Mouse (Mus musculus): Measurements from ENCODE around the gene Crxos. TPM values are rescaled to one million over a fixed set of nuclear protein-coding genes. Genes with fewer than 3 reads are reported as not detected.

The Crxos gene
- polyA plus RNA-seq, 1 experiment from 2014 or later: not detected

GRCm38 (mm10) chr7:15916134-15916723 is 33.8 kb downstream of the Crxos start:
- Histone ChIP-seq H3K27ac (ENCODE audit: low read depth, low read length) (no peak overlapping the region), H3K36me3 (ENCODE audit: control insufficient read depth, insufficient read depth, low read length) (peaks cover 23% of the 10 kb centered on the region), H3K4me3 (ENCODE audit: low read depth, low read length) (no peak overlapping the region), H3K4me1 (ENCODE audit: control insufficient read depth, insufficient read depth, low read length) (peaks cover 11% of the 10 kb centered on the region), H3K4me2 (no peak overlapping the region), H3K27me3 (ENCODE audit: control insufficient read depth, insufficient read depth, low read length) (no peaks in the 10 kb centered on the region), H3K9ac (ENCODE audit: low read depth, low read length) (no peak overlapping the region), H3K9me3 (replicated peaks; ENCODE audit: control insufficient read depth, low read length) (no peaks in the 10 kb centered on the region)
- WGBS (ENCODE audit: insufficient replicate concordance): 79% methylated on average over 3 of the region's 3 CpGs
- ATAC-seq (replicated peaks; ENCODE audit: insufficient number of reproducible peaks, low FRiP score, low TSS enrichment): no peak

- ATAC-seq (replicated peaks; ENCODE audit: insufficient number of reproducible peaks, low FRiP score, low TSS enrichment): no peak
- Histone ChIP-seq H3K27me3 (ENCODE audit: control insufficient read depth, insufficient read depth, low read length) (no peaks in the 10 kb centered on the region), H3K36me3 (ENCODE audit: control insufficient read depth, insufficient read depth, low read length) (peaks cover 23% of the 10 kb centered on the region), H3K4me1 (ENCODE audit: control insufficient read depth, insufficient read depth, low read length) (peaks cover 14% of the 10 kb centered on the region), H3K9ac (ENCODE audit: low read depth, low read length) (no peak overlapping the region), H3K9me3 (replicated peaks; ENCODE audit: control insufficient read depth, low read length) (no peaks in the 10 kb centered on the region), H3K4me2 (no peak overlapping the region), H3K27ac (ENCODE audit: low read depth, low read length) (no peak overlapping the region), H3K4me3 (ENCODE audit: low read depth, low read length) (no peak overlapping the region)
- WGBS (ENCODE audit: insufficient replicate concordance): 85% methylated on average over 4 of the region's 4 CpGs
Measured at GRCm38 (mm10) chr7:15916996-15917395, 34.6 kb downstream of the Crxos start.

- no peaks in the 10 kb centered on the region for H3K27me3 ChIP-seq (ENCODE audit: control insufficient read depth, insufficient read depth, low read length)
- no peak overlapping the region for H3K27ac ChIP-seq (ENCODE audit: low read depth, low read length)
- H3K9ac ChIP-seq (ENCODE audit: low read depth, low read length): no peak overlapping the region
- ATAC-seq (replicated peaks; ENCODE audit: insufficient number of reproducible peaks, low FRiP score, low TSS enrichment): no peak
- peaks cover 23% of the 10 kb centered on the region for H3K36me3 ChIP-seq (ENCODE audit: control insufficient read depth, insufficient read depth, low read length)
- H3K4me3 ChIP-seq (ENCODE audit: low read depth, low read length): no peak overlapping the region
- no peaks in the 10 kb centered on the region for H3K9me3 ChIP-seq (replicated peaks; ENCODE audit: control insufficient read depth, low read length)
- peaks cover 14% of the 10 kb centered on the region for H3K4me1 ChIP-seq (ENCODE audit: control insufficient read depth, insufficient read depth, low read length)
- H3K4me2 ChIP-seq: no peak overlapping the region
Measured at GRCm38 (mm10) chr7:15918371-15918770, 36.0 kb downstream of the Crxos start.

GRCm38 (mm10) chr7:15919947-15920346 is 37.5 kb downstream of the Crxos start:
- no peak overlapping the region for H3K27ac ChIP-seq (ENCODE audit: low read depth, low read length)
- 87% methylated on average over 9 of the region's 9 CpGs for WGBS (ENCODE audit: insufficient replicate concordance)
- peak overlapping the region; percentile 87 for H3K4me2 ChIP-seq
- H3K27me3 ChIP-seq (ENCODE audit: control insufficient read depth, insufficient read depth, low read length): no peaks in the 10 kb centered on the region
- ATAC-seq (replicated peaks; ENCODE audit: insufficient number of reproducible peaks, low FRiP score, low TSS enrichment): no peak
- no peaks in the 10 kb centered on the region for H3K9me3 ChIP-seq (replicated peaks; ENCODE audit: control insufficient read depth, low read length)
- H3K9ac ChIP-seq (ENCODE audit: low read depth, low read length): no peak overlapping the region
- peak overlapping the region; percentile 81; the same call in 1 of the 2 replicates for H3K4me3 ChIP-seq (ENCODE audit: low read depth, low read length)
- H3K4me1 ChIP-seq (ENCODE audit: control insufficient read depth, insufficient read depth, low read length): peaks cover 14% of the 10 kb centered on the region
- H3K36me3 ChIP-seq (ENCODE audit: control insufficient read depth, insufficient read depth, low read length): peaks cover 23% of the 10 kb centered on the region

GRCm38 (mm10) chr7:15920645-15921190 is 38.3 kb downstream of the Crxos start:
- no peak for ATAC-seq (replicated peaks; ENCODE audit: insufficient number of reproducible peaks, low FRiP score, low TSS enrichment)
- H3K27me3 ChIP-seq (ENCODE audit: control insufficient read depth, insufficient read depth, low read length): no peaks in the 10 kb centered on the region
- peaks cover 23% of the 10 kb centered on the region for H3K36me3 ChIP-seq (ENCODE audit: control insufficient read depth, insufficient read depth, low read length)
- H3K4me1 ChIP-seq (ENCODE audit: control insufficient read depth, insufficient read depth, low read length): peaks cover 14% of the 10 kb centered on the region
- no peak overlapping the region for H3K27ac ChIP-seq (ENCODE audit: low read depth, low read length)
- H3K4me2 ChIP-seq: peak overlapping the region; percentile 87
- WGBS (ENCODE audit: insufficient replicate concordance): 66% methylated on average over 6 of the region's 6 CpGs
- no peaks in the 10 kb centered on the region for H3K9me3 ChIP-seq (replicated peaks; ENCODE audit: control insufficient read depth, low read length)
- H3K4me3 ChIP-seq (ENCODE audit: low read depth, low read length): peak overlapping the region; percentile 81
- peak overlapping the region; percentile 89; the same call in 1 of the 2 replicates for H3K9ac ChIP-seq (ENCODE audit: low read depth, low read length)

GRCm38 (mm10) chr7:15921796-15922195 is 39.4 kb downstream of the Crxos start:
- peak overlapping the region; percentile 81 for H3K4me3 ChIP-seq (ENCODE audit: low read depth, low read length)
- 2% methylated on average over 10 of the region's 10 CpGs for WGBS (ENCODE audit: insufficient replicate concordance)
- ATAC-seq (replicated peaks; ENCODE audit: insufficient number of reproducible peaks, low FRiP score, low TSS enrichment): peak; percentile 62

GRCm38 (mm10) chr7:15922220-15922773 is 39.9 kb downstream of the Crxos start, which contains the start of gene Selenow:
Gene Selenow (minus strand): TSS chr7:15922402.
- WGBS (ENCODE audit: insufficient replicate concordance): under 1% methylated on average over 33 of the region's 33 CpGs
- H3K4me1 ChIP-seq (ENCODE audit: control insufficient read depth, insufficient read depth, low read length): peaks cover 14% of the 10 kb centered on the region
- H3K4me3 ChIP-seq (ENCODE audit: low read depth, low read length): peak within 1 kb of the TSS; percentile 81
- peaks cover 19% of the 10 kb centered on the region for H3K36me3 ChIP-seq (ENCODE audit: control insufficient read depth, insufficient read depth, low read length)
- H3K27ac ChIP-seq (ENCODE audit: low read depth, low read length): peak within 1 kb of the TSS; percentile 81
- H3K4me2 ChIP-seq: peak within 1 kb of the TSS; percentile 87
- peak within 1 kb of the TSS; percentile 89 for H3K9ac ChIP-seq (ENCODE audit: low read depth, low read length)
- no peaks in the 10 kb centered on the region for H3K9me3 ChIP-seq (replicated peaks; ENCODE audit: control insufficient read depth, low read length)
- H3K27me3 ChIP-seq (ENCODE audit: control insufficient read depth, insufficient read depth, low read length): no peaks in the 10 kb centered on the region
- peak; percentile 91 for ATAC-seq (replicated peaks; ENCODE audit: insufficient number of reproducible peaks, low FRiP score, low TSS enrichment)

More at GRCm38 (mm10) chr7:15921796-15922195, 39.4 kb downstream of the Crxos start:
- H3K9ac ChIP-seq (ENCODE audit: low read depth, low read length): peak overlapping the region; percentile 89
- peaks cover 14% of the 10 kb centered on the region for H3K4me1 ChIP-seq (ENCODE audit: control insufficient read depth, insufficient read depth, low read length)
- peak overlapping the region; percentile 87 for H3K4me2 ChIP-seq
- no peaks in the 10 kb centered on the region for H3K27me3 ChIP-seq (ENCODE audit: control insufficient read depth, insufficient read depth, low read length)
- peaks cover 23% of the 10 kb centered on the region for H3K36me3 ChIP-seq (ENCODE audit: control insufficient read depth, insufficient read depth, low read length)
- no peaks in the 10 kb centered on the region for H3K9me3 ChIP-seq (replicated peaks; ENCODE audit: control insufficient read depth, low read length)
- H3K27ac ChIP-seq (ENCODE audit: low read depth, low read length): peak overlapping the region; percentile 81

- Histone ChIP-seq H3K4me1 (ENCODE audit: control insufficient read depth, insufficient read depth, low read length) (no peaks in the 10 kb centered on the region; the same call in 1 of the 2 replicates), H3K27me3 (ENCODE audit: control insufficient read depth, insufficient read depth, low read length) (no peaks in the 10 kb centered on the region), H3K27ac (ENCODE audit: low read depth, low read length) (no peak overlapping the region), H3K9ac (ENCODE audit: low read depth, low read length) (no peak overlapping the region), H3K36me3 (ENCODE audit: control insufficient read depth, insufficient read depth, low read length) (no peaks in the 10 kb centered on the region; the same call in 1 of the 2 replicates), H3K4me3 (ENCODE audit: low read depth, low read length) (no peak overlapping the region), H3K4me2 (no peak overlapping the region), H3K9me3 (replicated peaks; ENCODE audit: control insufficient read depth, low read length) (no peaks in the 10 kb centered on the region)
- WGBS (ENCODE audit: insufficient replicate concordance): 29% methylated on average over 4 of the region's 4 CpGs
- peak; percentile 47; the same call in 1 of the 2 replicates for ATAC-seq (replicated peaks; ENCODE audit: insufficient number of reproducible peaks, low FRiP score, low TSS enrichment)
Measured at GRCm38 (mm10) chr7:15929910-15930309, 47.5 kb downstream of the Crxos start.

Data from heart, embryonic 11.5 days (tissue).